Mouse (Mus musculus) limb, embryonic 12.5 days (tissue): ENCODE measurements around the gene Homer2. TPM values are rescaled to one million over a fixed set of nuclear protein-coding genes. Genes with fewer than 3 reads are reported as not detected.

ENCODE experiments used
- ATAC-seq: fragments of 200-750 bp; cut with Nextera tagmentation; 2 replicates; pipeline ENCODE4 v1.8.0; 2017; ENCODE audit warnings: low read depth, moderate TSS enrichment; ENCODE audit not compliant: insufficient number of reproducible peaks, insufficient read depth, low FRiP score, low TSS enrichment
- H3K27ac ChIP-seq: fragments of 300-500 bp; sonication (generic); 2 replicates; pipeline ENCODE4 v1.5.1; 2016; ENCODE audit warnings: mild to moderate bottlenecking, moderate library complexity
- H3K27me3 ChIP-seq: fragments of 300-500 bp; sonication (generic); 2 replicates; pipeline ENCODE4 v1.6.1; 2016; ENCODE audit warnings: mild to moderate bottlenecking, moderate library complexity
- H3K36me3 ChIP-seq: fragments of 300-500 bp; sonication (generic); 2 replicates; pipeline ENCODE4 v1.6.1; 2016; ENCODE audit warnings: mild to moderate bottlenecking, moderate library complexity
- H3K4me1 ChIP-seq: fragments of 300-500 bp; sonication (generic); replicated peaks from 2 replicates; pipeline ENCODE4 v1.6.1; 2016
- H3K4me2 ChIP-seq: fragments of 300-500 bp; sonication (generic); 2 replicates; pipeline ENCODE4 v1.6.1; 2016; ENCODE audit warnings: mild to moderate bottlenecking, moderate library complexity
- H3K4me3 ChIP-seq: fragments of 300-500 bp; sonication (generic); replicated peaks from 2 replicates; pipeline ENCODE4 v1.5.1; 2016; ENCODE audit warnings: mild to moderate bottlenecking
- H3K9ac ChIP-seq: fragments of 300-500 bp; sonication (generic); replicated peaks from 2 replicates; pipeline ENCODE4 v1.6.1; 2016; ENCODE audit warnings: mild to moderate bottlenecking, moderate library complexity
- H3K9me3 ChIP-seq: fragments of 300-500 bp; sonication (generic); 2 replicates; pipeline ENCODE4 v1.6.1; 2016; ENCODE audit warnings: mild to moderate bottlenecking, moderate library complexity
- WGBS: fragments of 180-500 bp; shearing (Covaris S2); methylation state at CpG from one replicate; pipeline ENCODE4 v1.1.7; 2016; 5-methylcytosine and 5-hydroxymethylcytosine counted together
- polyA plus RNA-seq: library from polyadenylated mRNA; unstranded; fragments of >200 nt; fragmentation: Nextera tagmentation; extraction: Ambion mirVana; gene quantifications from 2 replicates; pipeline ENCODE4 v1.2.1, GENCODE M21; 2016

Gene Homer2
- polyA plus RNA-seq, 1 experiment from 2014 or later, result 46.7 TPM

DNA sequence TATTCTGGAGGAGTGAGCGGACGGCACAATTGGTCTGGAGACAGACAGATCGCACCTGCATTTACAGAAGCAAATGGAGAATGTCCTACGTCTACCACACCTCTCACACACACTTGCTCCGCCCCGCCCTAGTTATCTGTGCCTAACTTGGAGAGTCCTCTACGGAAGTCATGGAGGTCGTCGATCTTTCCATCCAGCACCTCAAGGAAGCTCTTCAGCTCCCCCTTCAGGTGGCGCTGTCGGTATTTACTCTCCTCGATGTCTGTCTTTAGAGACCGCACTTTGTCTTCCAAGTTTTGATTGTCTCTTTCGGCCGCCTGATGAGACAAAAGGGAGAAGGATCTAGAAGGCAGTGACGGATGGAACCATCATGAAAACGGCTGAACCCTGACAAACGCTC lies 97.2 kb downstream of the Homer2 start:
- no peak overlapping the region for H3K27ac ChIP-seq
- 68% methylated on average over 18 of the region's 18 CpGs for WGBS

DNA sequence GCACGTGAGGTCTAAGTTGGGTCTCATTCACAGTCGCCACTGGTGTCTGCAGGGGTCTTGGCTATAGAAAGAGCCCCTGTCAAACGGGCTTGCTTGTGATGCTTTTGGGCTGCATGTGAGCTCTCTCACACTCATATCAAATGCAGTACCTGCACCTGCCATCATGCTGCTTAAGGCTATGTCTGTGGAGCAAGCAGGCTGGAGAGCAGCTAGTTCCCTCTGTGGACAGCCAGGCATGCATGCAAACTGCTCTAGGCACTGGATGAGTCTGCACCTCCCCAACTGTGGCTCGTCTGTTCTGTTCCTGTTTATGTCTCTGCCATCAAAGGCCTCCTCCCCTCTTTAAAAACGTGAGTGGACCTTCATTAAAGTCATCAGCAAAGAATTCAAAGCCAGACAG lies 100.9 kb downstream of the Homer2 start:
- H3K9me3 ChIP-seq, result no peaks in the 10 kb centered on the region
- no peak overlapping the region for H3K4me2 ChIP-seq
- 51% methylated on average over 5 of the region's 5 CpGs for WGBS
- no peaks in the 10 kb centered on the region for H3K27me3 ChIP-seq
- no peak overlapping the region for H3K4me3 ChIP-seq
- peaks cover 15% of the 10 kb centered on the region; the same call in 1 of the 2 replicates for H3K36me3 ChIP-seq
- no peak overlapping the region for H3K27ac ChIP-seq
- no peak overlapping the region for H3K9ac ChIP-seq
- ATAC-seq, result no peak
- H3K4me1 ChIP-seq, result no peaks in the 10 kb centered on the region

More for the DNA sequence above, 97.2 kb downstream of the Homer2 start:
- Histone ChIP-seq H3K9me3 (no peaks in the 10 kb centered on the region), H3K27me3 (no peaks in the 10 kb centered on the region), H3K36me3 (peaks cover 24% of the 10 kb centered on the region; the same call in 1 of the 2 replicates), H3K9ac (no peak overlapping the region), H3K4me3 (no peak overlapping the region), H3K4me2 (no peak overlapping the region), H3K4me1 (no peaks in the 10 kb centered on the region)
- no peak for ATAC-seq

GRCm38 (mm10) chr7:81605489-81605888 lies 101.8 kb downstream of the Homer2 start:
- Histone ChIP-seq H3K27me3 (no peaks in the 10 kb centered on the region), H3K4me1 (no peaks in the 10 kb centered on the region), H3K9me3 (no peaks in the 10 kb centered on the region), H3K36me3 (peaks cover 5% of the 10 kb centered on the region; the same call in 1 of the 2 replicates), H3K4me2 (no peak overlapping the region), H3K27ac (no peak overlapping the region), H3K4me3 (no peak overlapping the region), H3K9ac (no peak overlapping the region)
- no peak for ATAC-seq
- WGBS, result 83% methylated on average over 4 of the region's 4 CpGs

DNA sequence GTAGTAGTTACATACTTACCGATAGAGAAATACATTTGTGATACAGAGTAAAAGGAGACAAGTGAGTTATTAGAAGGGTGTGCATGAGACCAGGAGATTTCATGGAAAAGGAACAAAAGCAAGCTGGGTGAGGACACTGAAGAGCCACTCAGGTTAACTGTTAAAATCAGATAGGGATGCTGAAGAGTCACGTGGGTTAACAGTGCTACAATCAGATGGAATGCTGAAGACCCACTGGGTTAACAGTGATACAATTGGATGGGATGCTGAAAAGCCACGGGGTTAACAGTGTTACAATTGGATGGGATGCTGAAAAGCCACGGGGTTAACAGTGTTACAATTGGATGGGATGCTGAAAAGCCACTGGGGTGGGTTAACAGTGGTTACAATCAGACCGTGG lies 102.3 kb downstream of the Homer2 start:
- no peak overlapping the region for H3K4me2 ChIP-seq
- H3K9me3 ChIP-seq, result no peaks in the 10 kb centered on the region
- no peak overlapping the region for H3K9ac ChIP-seq
- 87% methylated on average over 5 of the region's 5 CpGs for WGBS
- no peaks in the 10 kb centered on the region for H3K27me3 ChIP-seq
- no peak overlapping the region for H3K27ac ChIP-seq
- H3K4me3 ChIP-seq, result no peak overlapping the region
- H3K4me1 ChIP-seq, result peaks cover 5% of the 10 kb centered on the region
- no peak for ATAC-seq
- peaks cover under 1% of the 10 kb centered on the region; the same call in 1 of the 2 replicates for H3K36me3 ChIP-seq

- no peak overlapping the region for H3K4me3 ChIP-seq
- no peak overlapping the region for H3K9ac ChIP-seq
- no peaks in the 10 kb centered on the region for H3K27me3 ChIP-seq
- no peak overlapping the region for H3K27ac ChIP-seq
- ATAC-seq, result no peak
- WGBS, result 73% methylated on average over 8 of the region's 8 CpGs
- peaks cover 5% of the 10 kb centered on the region for H3K4me1 ChIP-seq
- no peaks in the 10 kb centered on the region for H3K9me3 ChIP-seq
- peaks cover 34% of the 10 kb centered on the region for H3K36me3 ChIP-seq
- H3K4me2 ChIP-seq, result no peak overlapping the region
These were observed 107.7 kb downstream of the Homer2 start for GRCm38 (mm10) chr7:81599379-81600280.

GRCm38 (mm10) chr7:81597660-81598059 lies 109.7 kb downstream of the Homer2 start:
- no peak overlapping the region for H3K27ac ChIP-seq
- H3K9me3 ChIP-seq, result no peaks in the 10 kb centered on the region
- H3K36me3 ChIP-seq, result peaks cover 53% of the 10 kb centered on the region
- H3K4me2 ChIP-seq, result no peak overlapping the region
- no peaks in the 10 kb centered on the region for H3K27me3 ChIP-seq
- H3K4me1 ChIP-seq, result peaks cover 5% of the 10 kb centered on the region
- H3K9ac ChIP-seq, result no peak overlapping the region
- no peak overlapping the region for H3K4me3 ChIP-seq
- WGBS, result 90% methylated on average over 1 of the region's 1 CpGs
- no peak for ATAC-seq

GRCm38 (mm10) chr7:81596086-81596485 lies 111.2 kb downstream of the Homer2 start:
- WGBS, result 88% methylated on average over 6 of the region's 6 CpGs
- peaks cover 5% of the 10 kb centered on the region for H3K4me1 ChIP-seq
- H3K9me3 ChIP-seq, result no peaks in the 10 kb centered on the region
- no peak overlapping the region for H3K27ac ChIP-seq
- H3K36me3 ChIP-seq, result peaks cover 68% of the 10 kb centered on the region
- ATAC-seq, result no peak
- H3K9ac ChIP-seq, result no peak overlapping the region
- H3K27me3 ChIP-seq, result no peaks in the 10 kb centered on the region
- no peak overlapping the region for H3K4me3 ChIP-seq
- no peak overlapping the region for H3K4me2 ChIP-seq

GRCm38 (mm10) chr7:81595056-81595455 lies 112.3 kb downstream of the Homer2 start:
- H3K36me3 ChIP-seq, result peaks cover 72% of the 10 kb centered on the region
- H3K9ac ChIP-seq, result no peak overlapping the region
- H3K4me2 ChIP-seq, result no peak overlapping the region
- WGBS, result 80% methylated on average over 5 of the region's 5 CpGs
- peaks cover 1% of the 10 kb centered on the region for H3K4me1 ChIP-seq
- H3K9me3 ChIP-seq, result no peaks in the 10 kb centered on the region
- no peak overlapping the region for H3K27ac ChIP-seq
- H3K4me3 ChIP-seq, result no peak overlapping the region
- no peaks in the 10 kb centered on the region for H3K27me3 ChIP-seq
- no peak for ATAC-seq

DNA sequence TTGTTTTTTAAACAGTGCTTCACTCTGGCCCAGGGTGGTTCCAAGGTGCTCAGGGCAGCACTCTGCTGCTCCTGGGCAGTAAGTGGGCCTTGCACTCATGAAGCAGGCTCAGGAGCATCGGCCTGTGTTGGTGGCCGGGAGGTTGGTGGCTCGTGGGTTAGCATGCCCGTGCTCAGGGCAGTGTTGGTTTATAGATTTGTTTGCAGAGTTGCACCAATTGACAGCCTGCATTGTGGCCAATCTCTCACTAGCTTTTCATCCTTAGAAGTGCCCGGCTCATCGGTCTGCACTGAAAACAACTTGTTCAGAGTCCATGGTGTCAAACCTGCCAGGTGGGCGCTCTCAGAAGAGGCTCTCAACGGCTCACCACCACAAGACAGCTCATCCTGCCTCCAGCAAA lies 113.9 kb downstream of the Homer2 start:
- no peaks in the 10 kb centered on the region for H3K27me3 ChIP-seq
- H3K27ac ChIP-seq, result no peak overlapping the region
- H3K36me3 ChIP-seq, result peaks cover 72% of the 10 kb centered on the region
- no peak overlapping the region for H3K4me3 ChIP-seq
- no peak overlapping the region for H3K4me2 ChIP-seq
- H3K9me3 ChIP-seq, result no peaks in the 10 kb centered on the region
- no peak for ATAC-seq
- H3K4me1 ChIP-seq, result no peaks in the 10 kb centered on the region
- 93% methylated on average over 8 of the region's 8 CpGs for WGBS
- no peak overlapping the region for H3K9ac ChIP-seq

DNA sequence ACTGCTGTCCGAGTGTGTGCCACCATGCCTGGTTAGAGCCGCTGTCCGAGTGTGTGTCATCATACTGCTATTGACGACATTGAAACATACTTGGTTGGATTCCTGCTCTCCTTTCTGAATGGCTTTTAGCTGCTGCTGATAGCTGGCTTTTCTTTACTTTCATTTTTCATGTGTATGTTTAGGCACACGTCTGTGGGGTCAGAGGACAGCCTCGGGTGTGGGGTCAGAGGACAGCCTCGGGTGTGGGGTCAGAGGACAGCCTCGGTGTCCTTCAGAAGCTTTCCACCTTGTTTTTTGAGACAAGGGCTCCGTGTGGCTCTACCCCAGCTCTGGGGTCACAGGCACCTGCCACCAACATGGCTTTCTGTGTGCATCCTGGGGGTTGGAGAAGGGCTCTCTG lies 114.6 kb downstream of the Homer2 start:
- H3K27ac ChIP-seq, result no peak overlapping the region
- no peak for ATAC-seq
- no peak overlapping the region for H3K4me3 ChIP-seq
- H3K4me1 ChIP-seq, result no peaks in the 10 kb centered on the region
- peaks cover 67% of the 10 kb centered on the region for H3K36me3 ChIP-seq
- no peaks in the 10 kb centered on the region for H3K9me3 ChIP-seq
- H3K27me3 ChIP-seq, result no peaks in the 10 kb centered on the region
- no peak overlapping the region for H3K9ac ChIP-seq
- no peak overlapping the region for H3K4me2 ChIP-seq
- WGBS, result 80% methylated on average over 9 of the region's 9 CpGs

- Histone ChIP-seq H3K9me3 (0 out of 2 replicates have a peak, but pooled peaks cover 7% of the 10 kb centered on the region), H3K27ac (no peak overlapping the region), H3K4me1 (no peaks in the 10 kb centered on the region), H3K36me3 (peaks cover 45% of the 10 kb centered on the region), H3K9ac (no peak overlapping the region), H3K4me2 (no peak overlapping the region), H3K27me3 (no peaks in the 10 kb centered on the region), H3K4me3 (no peak overlapping the region)
- no peak for ATAC-seq
- 83% methylated on average over 4 of the region's 4 CpGs for WGBS
These were observed 120.1 kb downstream of the Homer2 start for GRCm38 (mm10) chr7:81587238-81587637.
